Mouse (Mus musculus): ENCODE data around the gene Numa1. TPM values are rescaled to one million over a fixed set of nuclear protein-coding genes. Genes with fewer than 3 reads are reported as not detected.
A peak's percentile ranks its signal among the peaks of the same experiment; 100 is the strongest.

Numa1 gene
- polyA plus RNA-seq, 2 experiments: 106 to 112 TPM

DNA sequence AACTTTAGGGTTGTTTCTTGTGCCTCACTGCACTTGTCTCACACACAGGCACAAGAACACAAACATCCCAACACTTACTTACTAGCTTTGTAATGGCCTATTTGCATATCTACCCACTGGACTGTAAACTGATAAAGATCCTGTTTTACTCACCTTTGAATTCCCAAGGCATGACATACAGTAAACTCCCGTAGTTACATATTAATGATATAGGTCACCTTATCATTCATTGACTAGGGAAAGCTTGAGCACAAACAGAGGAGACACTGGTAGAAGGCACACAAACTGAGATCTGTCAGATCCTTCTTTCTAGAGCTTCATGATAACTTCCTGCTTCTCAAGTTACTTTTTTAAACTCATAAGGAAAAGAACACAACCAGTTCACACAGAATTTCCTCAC, 128.3 kb downstream of the Numa1 start:
- no peak overlapping the region for H3K4me3 ChIP-seq (replicated peaks; ENCODE audit: low read length)
- no peak for DNase-seq (ENCODE audit: low spot score)
- 94% methylated on average over 1 of the region's 1 CpGs for WGBS

DNA sequence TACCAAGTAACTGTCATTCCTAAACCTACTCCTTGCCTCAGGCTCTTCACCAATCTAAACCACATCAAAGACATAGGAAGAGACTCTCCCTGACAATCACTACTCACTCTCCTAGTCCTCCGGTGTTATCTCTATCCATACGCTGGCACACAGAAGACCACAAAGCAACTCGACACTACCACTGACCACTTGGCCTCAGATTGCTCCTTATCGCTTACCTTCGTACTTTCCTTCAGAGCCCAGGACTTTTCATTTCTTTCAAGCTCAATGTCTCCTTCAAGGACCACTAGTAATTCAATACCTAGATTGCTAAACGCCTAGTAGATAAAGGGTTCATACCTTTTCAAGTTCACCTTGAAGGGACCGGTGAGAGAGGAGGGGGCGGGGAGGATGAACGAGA, 130.0 kb downstream of the Numa1 start:
- Histone ChIP-seq H3K4me1 (ENCODE audit: control insufficient read depth, insufficient read depth, low read length) (peaks cover 14% of the 10 kb centered on the region), H3K4me3 (replicated peaks; ENCODE audit: low read length) (peak overlapping the region; percentile 75), H3K27me3 (ENCODE audit: control insufficient read depth, insufficient read depth, low read length) (no peaks in the 10 kb centered on the region), H3K9me3 (ENCODE audit: control insufficient read depth, low read length) (no peaks in the 10 kb centered on the region), H3K9ac (ENCODE audit: low read depth, low read length, severe bottlenecking) (no peak overlapping the region), H3K4me2 (replicated peaks; ENCODE audit: low read depth, low read length, severe bottlenecking) (peak overlapping the region; percentile 74), H3K36me3 (ENCODE audit: control insufficient read depth, insufficient read depth, low read length) (0 out of 2 replicates have a peak, but pooled peaks cover 6% of the 10 kb centered on the region), H3K27ac (replicated peaks; ENCODE audit: low read depth, low read length) (no peak overlapping the region)
- WGBS: 85% methylated on average over 9 of the region's 9 CpGs
- no peak for TF ChIP-seq POLR2A (IDR thresholded peaks at IDR 0.05; ENCODE audit: borderline replicate concordance, extremely low read depth, insufficient read depth, insufficient read length)
- ATAC-seq (ENCODE audit: low FRiP score, low read depth): no peak
- DNase-seq (ENCODE audit: low spot score): no peak

More for the DNA sequence above, 128.3 kb downstream of the Numa1 start:
- Histone ChIP-seq H3K4me1 (ENCODE audit: control insufficient read depth, insufficient read depth, low read length) (peaks cover 14% of the 10 kb centered on the region), H3K9ac (ENCODE audit: low read depth, low read length, severe bottlenecking) (no peak overlapping the region), H3K4me2 (replicated peaks; ENCODE audit: low read depth, low read length, severe bottlenecking) (no peak overlapping the region), H3K27ac (replicated peaks; ENCODE audit: low read depth, low read length) (no peak overlapping the region), H3K27me3 (ENCODE audit: control insufficient read depth, insufficient read depth, low read length) (no peaks in the 10 kb centered on the region), H3K9me3 (ENCODE audit: control insufficient read depth, low read length) (no peaks in the 10 kb centered on the region), H3K36me3 (ENCODE audit: control insufficient read depth, insufficient read depth, low read length) (peaks cover 11% of the 10 kb centered on the region; the same call in 1 of the 2 replicates)
- TF ChIP-seq POLR2A (IDR thresholded peaks at IDR 0.05; ENCODE audit: borderline replicate concordance, extremely low read depth, insufficient read depth, insufficient read length): no peak
- ATAC-seq (ENCODE audit: low FRiP score, low read depth): no peak

Other genes with a start within 250 kb of the Numa1 start
- gene Phox2a, start 115.8 kb upstream of the Numa1 start, polyA plus RNA-seq (2012; rRNA removed): 0.13 and 0.41 TPM in 2 replicates
- gene Phox2a, start 115.8 kb upstream of the Numa1 start, polyA plus RNA-seq (2014; fragmentation: Nextera tagmentation; extraction: Ambion mirVana): 0.26 TPM in 1 of 2 replicates, not detected in the other
- 111 and 152 TPM in 2 replicates for gene Inppl1, start 95.9 kb upstream of the Numa1 start, polyA plus RNA-seq (2012; rRNA removed)
- gene Inppl1, start 95.9 kb upstream of the Numa1 start, polyA plus RNA-seq (2014; fragmentation: Nextera tagmentation; extraction: Ambion mirVana): 30.5 and 44.5 TPM in 2 replicates
- 3.4 and 4.8 TPM in 2 replicates for gene Folr2, start 76.9 kb upstream of the Numa1 start, polyA plus RNA-seq (2012; rRNA removed)
- gene Folr2, start 76.9 kb upstream of the Numa1 start, polyA plus RNA-seq (2014; fragmentation: Nextera tagmentation; extraction: Ambion mirVana): 2.8 and 3.1 TPM in 2 replicates
- 67.2 and 68.9 TPM in 2 replicates for gene Anapc15, start 70.4 kb upstream of the Numa1 start, polyA plus RNA-seq (2012; rRNA removed)
- 44.7 and 60.5 TPM in 2 replicates for gene Anapc15, start 70.4 kb upstream of the Numa1 start, polyA plus RNA-seq (2014; fragmentation: Nextera tagmentation; extraction: Ambion mirVana)
- 1.1 and 1.3 TPM in 2 replicates for gene Folr1, start 63.3 kb upstream of the Numa1 start, polyA plus RNA-seq (2012; rRNA removed)
- gene Folr1, start 63.3 kb upstream of the Numa1 start, polyA plus RNA-seq (2014; fragmentation: Nextera tagmentation; extraction: Ambion mirVana): 1.0 TPM in 1 of 2 replicates, not detected in the other
- gene Lamtor1, start 28.2 kb upstream of the Numa1 start, polyA plus RNA-seq (2012; rRNA removed): 176 and 203 TPM in 2 replicates
- gene Lamtor1, start 28.2 kb upstream of the Numa1 start, polyA plus RNA-seq (2014; fragmentation: Nextera tagmentation; extraction: Ambion mirVana): 154 and 166 TPM in 2 replicates
- 0.18 and 0.23 TPM in 2 replicates for gene Tomt, start 27.8 kb upstream of the Numa1 start, polyA plus RNA-seq (2012; rRNA removed)
- 0.29 and 0.41 TPM in 2 replicates for gene Tomt, start 27.8 kb upstream of the Numa1 start, polyA plus RNA-seq (2014; fragmentation: Nextera tagmentation; extraction: Ambion mirVana)
- 11.4 and 11.7 TPM in 2 replicates for gene Lrrc51, start 216 bp upstream of the Numa1 start, polyA plus RNA-seq (2012; rRNA removed)
- gene Lrrc51, start 216 bp upstream of the Numa1 start, polyA plus RNA-seq (2014; fragmentation: Nextera tagmentation; extraction: Ambion mirVana): 7.5 and 12.6 TPM in 2 replicates
- gene Il18bp, start 84.6 kb downstream of the Numa1 start, polyA plus RNA-seq (2012; rRNA removed): 12.9 and 15.4 TPM in 2 replicates
- gene Il18bp, start 84.6 kb downstream of the Numa1 start, polyA plus RNA-seq (2014; fragmentation: Nextera tagmentation; extraction: Ambion mirVana): 2.2 and 2.7 TPM in 2 replicates
- 62.3 and 83.0 TPM in 2 replicates for gene Rnf121, start 131.4 kb downstream of the Numa1 start, polyA plus RNA-seq (2012; rRNA removed)
- gene Rnf121, start 131.4 kb downstream of the Numa1 start, polyA plus RNA-seq (2014; fragmentation: Nextera tagmentation; extraction: Ambion mirVana): 32.6 and 34.1 TPM in 2 replicates
- 65.1 and 77.5 TPM in 2 replicates for gene Xndc1, start 131.4 kb downstream of the Numa1 start, polyA plus RNA-seq (2012; rRNA removed)
- gene Xndc1, start 131.4 kb downstream of the Numa1 start, polyA plus RNA-seq (2014; fragmentation: Nextera tagmentation; extraction: Ambion mirVana): 21.4 and 22.9 TPM in 2 replicates
- gene Xntrpc, start 131.6 kb downstream of the Numa1 start, polyA plus RNA-seq (2012; rRNA removed): 9.0 and 9.5 TPM in 2 replicates
- 1.2 and 1.8 TPM in 2 replicates for gene Xntrpc, start 131.6 kb downstream of the Numa1 start, polyA plus RNA-seq (2014; fragmentation: Nextera tagmentation; extraction: Ambion mirVana)
- 5.5 and 10.8 TPM in 2 replicates for gene Trpc2, start 149.0 kb downstream of the Numa1 start, polyA plus RNA-seq (2012; rRNA removed)
- not detected in 2 replicates for gene Trpc2, start 149.0 kb downstream of the Numa1 start, polyA plus RNA-seq (2014; fragmentation: Nextera tagmentation; extraction: Ambion mirVana)
- gene Art1, start 167.6 kb downstream of the Numa1 start, polyA plus RNA-seq (2012; rRNA removed): 18.2 and 20.4 TPM in 2 replicates
- gene Art1, start 167.6 kb downstream of the Numa1 start, polyA plus RNA-seq (2014; fragmentation: Nextera tagmentation; extraction: Ambion mirVana): 15.9 and 21.7 TPM in 2 replicates
- 2.4 and 2.9 TPM in 2 replicates for gene Art5, start 175.4 kb downstream of the Numa1 start, polyA plus RNA-seq (2012; rRNA removed)
- 2.5 and 3.0 TPM in 2 replicates for gene Art5, start 175.4 kb downstream of the Numa1 start, polyA plus RNA-seq (2014; fragmentation: Nextera tagmentation; extraction: Ambion mirVana)
- 0.05 and 0.06 TPM in 2 replicates for gene Chrna10, start 182.7 kb downstream of the Numa1 start, polyA plus RNA-seq (2012; rRNA removed)
- not detected in 2 replicates for gene Chrna10, start 182.7 kb downstream of the Numa1 start, polyA plus RNA-seq (2014; fragmentation: Nextera tagmentation; extraction: Ambion mirVana)